Mouse (Mus musculus) heart, postnatal 36 days (tissue): ENCODE measurements around the gene Tbc1d12. TPM values are rescaled to one million over a fixed set of nuclear protein-coding genes. Genes with fewer than 3 reads are reported as not detected.
"Not testable (repeated sequence)": the region's sequence is repeated elsewhere in the genome, so short reads cannot be mapped to it uniquely, and the experiment has no call there.

Source experiments
- DNase-seq, 2 experiments: peaks; one replicate each; pipeline ENCODE4 v3.0.0; 2021 to 2022
- intact Hi-C: fragments of 180-260 bp; cut with DNase I; formaldehyde crosslinking; loops from one replicate; pipeline ENCODE4 v1.15.1; 2025
- total RNA-seq, 2 experiments: library from RNA; stranded (reverse); gene quantifications; 2 replicates each; pipeline ENCODE4 v1.2.3; 2021

The Tbc1d12 gene
- 1 to 10 TPM; 6.4 to 6.9 TPM for total RNA-seq

DNA sequence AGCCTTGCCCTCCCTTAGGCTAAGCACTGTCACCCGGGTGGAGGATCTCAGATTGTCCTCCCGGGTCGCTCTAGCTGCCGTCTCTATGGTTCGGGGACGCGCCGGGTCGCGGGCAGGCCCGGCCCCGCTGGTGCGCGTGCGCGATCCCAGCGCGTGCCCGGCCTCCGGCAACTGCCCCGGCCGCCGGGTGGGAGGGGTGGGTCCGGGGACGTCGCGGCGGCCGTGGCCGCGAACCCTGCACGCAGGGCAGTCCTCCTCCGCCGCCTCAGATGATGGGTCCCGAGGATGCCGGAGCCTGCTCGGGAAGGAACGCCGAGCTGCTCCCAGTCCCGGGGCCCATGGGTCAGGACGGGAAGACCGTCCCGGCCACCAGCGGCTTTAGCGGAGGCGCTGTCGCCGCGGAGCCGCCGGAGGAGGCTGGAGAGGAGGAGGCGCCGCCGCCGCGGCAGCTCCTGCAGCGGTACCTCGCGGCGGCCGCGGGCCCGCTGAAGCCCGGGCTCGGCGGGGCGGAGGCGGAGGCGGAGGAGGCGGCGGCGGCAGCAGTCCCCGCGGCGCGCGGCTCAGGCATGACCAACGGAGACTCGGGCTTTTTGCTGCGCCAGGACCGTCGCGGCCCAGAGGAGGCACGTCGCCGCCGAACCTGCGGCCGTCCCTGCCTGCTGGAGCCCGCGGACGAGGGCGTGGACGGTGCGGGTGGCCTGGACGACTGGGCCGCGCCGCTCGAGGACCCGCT lies at the start of gene Tbc1d12:
TSS of gene Tbc1d12 (plus strand) at position 142 of the 733 bp plus-strand sequence.
- DNase-seq = peak; percentile 95
- intact Hi-C loops = loop anchor here (1.0 to 5.0 kb wide), 2 partner anchors 16 to 56 kb away; no protein-coding TSS in a partner anchor

DNA sequence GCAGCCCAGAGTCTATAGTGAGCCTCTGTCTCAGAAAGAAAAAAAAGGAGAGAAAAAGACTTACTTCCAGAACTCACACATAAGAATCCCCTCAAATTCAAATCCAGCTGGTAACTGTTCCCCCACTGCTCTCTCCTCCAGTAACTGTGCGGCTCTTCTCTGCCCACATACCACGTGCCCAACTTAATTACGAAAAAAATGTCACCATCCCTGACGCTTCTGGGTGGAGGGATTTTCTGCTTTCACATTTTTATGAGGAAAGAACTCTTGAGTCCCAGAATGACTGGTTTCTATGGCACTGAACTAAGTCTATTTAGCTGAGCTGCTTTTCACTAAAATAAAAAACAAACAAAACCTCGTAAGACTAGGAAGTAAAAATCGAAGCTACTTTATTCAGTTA lies 48.6 kb upstream of the Tbc1d12 start:
- intact Hi-C loops = no loop called here
- DNase-seq = no peak

DNA sequence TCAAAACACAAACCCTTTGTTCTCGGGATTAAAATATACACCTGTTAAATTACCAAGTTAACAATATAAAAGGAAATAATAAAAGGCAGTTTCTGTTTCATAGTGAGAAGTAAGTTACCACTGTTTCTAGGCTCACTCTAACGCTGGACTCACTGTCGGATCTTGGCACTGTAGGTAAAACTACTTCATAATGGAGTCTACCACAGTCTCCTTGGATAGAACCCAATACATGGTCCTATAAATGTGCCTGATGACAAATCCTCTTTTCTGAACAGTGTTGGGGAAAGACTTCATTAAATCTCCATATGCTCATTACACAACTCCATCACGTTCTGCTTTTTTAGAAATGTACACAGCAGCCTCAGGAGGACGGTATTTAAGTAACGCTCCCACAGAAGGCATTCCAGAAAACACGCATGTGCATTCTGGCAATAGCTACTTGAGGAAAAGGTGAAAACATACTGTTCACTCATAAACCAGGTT lies 42.8 kb upstream of the Tbc1d12 start:
- DNase-seq = no peak
- intact Hi-C loops = no loop called here

DNA sequence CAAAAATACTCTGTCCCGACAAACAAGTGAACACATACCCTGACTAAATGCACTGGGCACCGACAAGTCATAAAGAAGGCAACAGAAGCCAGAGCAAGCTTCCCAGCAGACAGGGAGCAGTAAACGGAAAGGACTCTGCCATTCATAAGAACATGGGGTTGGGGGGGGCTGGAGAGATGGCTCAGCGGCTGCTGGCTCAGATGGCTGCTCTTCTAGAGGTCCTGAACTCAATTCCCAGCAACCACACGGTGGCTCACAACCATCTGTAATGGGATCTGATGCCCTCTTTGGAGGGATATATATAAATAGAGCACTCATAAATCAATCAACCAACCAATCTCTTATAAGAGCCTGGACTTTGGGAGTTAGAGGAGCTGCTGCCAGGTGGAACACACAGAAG lies 39.8 kb upstream of the Tbc1d12 start:
- no peak for DNase-seq
- intact Hi-C loops = no loop called here

DNA sequence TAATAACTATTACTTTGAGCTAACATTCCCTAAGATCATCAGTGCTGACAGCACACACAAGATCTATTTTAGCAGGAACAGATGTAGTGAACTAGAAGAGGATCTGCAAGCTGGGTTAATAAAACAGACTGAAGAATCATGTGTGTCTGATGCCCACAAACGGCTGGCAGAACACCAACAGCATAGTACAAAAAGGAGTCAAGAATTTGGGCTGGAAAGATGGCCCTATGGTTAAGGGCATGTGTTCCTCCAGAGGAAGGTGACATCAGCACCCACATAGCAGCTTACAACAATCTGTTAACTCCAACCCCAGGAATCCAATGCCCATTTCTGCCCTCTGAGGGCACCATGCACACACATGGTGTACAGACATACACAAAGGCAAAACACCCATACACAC lies 38.1 kb upstream of the Tbc1d12 start:
- intact Hi-C loops = no loop called here
- no peak for DNase-seq

DNA sequence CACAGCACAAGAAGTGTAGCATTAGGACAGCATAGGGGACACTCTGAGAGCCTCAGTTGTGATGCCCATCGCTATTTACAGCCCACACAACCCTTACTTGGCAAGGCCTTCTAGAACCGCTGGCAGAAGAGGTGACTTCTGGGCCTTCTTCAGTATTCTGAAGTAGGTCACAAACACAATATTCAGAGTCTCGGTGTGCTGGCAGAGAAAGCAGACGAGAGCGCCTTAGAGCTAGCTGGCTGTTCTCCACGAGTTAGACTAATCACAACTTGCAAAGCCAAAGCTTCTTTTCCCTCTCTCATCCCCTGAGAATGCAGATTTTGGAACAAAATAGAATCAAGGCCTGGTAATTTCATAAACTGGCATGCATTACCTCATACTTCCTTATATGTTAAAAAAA lies 37.6 kb upstream of the Tbc1d12 start:
- DNase-seq = peak in 1 of 2 experiments; percentile 9
- intact Hi-C loops = no loop called here

DNA sequence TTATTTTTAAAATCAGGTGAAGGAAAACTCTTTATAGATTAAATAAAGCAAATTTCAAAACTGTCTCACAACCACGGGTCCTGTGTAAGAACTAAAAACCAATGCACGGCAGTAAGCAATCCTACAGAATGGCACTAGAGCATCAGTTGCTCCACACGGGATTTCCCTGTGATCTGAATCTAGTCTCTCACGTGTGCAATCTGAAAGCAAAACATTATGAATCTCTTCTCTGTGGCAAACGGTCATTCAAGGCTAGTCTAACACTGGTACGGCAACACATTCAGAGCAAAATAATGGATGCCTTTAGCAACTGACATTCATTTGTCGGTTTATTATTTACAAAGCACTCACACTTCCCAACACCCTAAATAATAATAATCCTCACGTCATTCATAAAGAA lies 18.2 kb upstream of the Tbc1d12 start:
- DNase-seq = no peak
- intact Hi-C loops = loop anchor here (5.0 kb wide), 1 partner anchor 396 kb away; no protein-coding TSS in a partner anchor

DNA sequence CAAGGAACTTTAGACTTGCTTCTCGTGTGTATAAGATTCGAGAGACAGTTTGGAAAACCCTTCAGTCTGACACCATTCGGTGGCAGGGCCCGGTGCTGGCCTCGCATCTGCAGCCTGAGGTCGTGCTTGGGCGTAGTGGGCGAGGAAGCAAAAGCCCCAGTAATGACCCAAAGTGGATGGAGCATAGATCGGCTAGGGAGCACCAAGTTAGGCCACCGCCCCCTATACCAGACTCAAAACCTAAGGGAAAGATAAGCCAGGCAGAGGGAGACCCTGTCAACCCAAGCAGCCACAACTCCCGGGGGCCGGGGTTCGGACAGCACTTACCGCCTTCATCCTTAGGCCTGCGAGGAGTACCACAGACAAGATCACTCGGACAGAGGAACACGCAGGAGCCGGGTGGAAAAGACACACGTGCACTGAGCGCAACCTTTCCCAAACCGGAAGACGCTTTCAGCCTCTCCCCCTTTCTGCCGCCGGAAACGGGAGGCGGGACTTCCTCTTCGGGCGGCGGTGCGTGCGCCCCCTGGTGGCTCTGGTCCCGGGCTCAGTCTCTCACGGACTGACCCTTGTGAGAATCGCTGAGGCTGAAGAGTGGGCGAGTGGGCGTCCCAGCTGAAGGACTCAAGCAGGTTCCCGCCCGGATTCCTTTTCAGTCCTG lies 17.5 kb upstream of the Tbc1d12 start, which contains the start of gene Noc3l:
TSS of gene Noc3l (minus strand) at position 472 of the 661 bp plus-strand sequence.
- intact Hi-C loops = loop anchor here (5.0 kb wide), 1 partner anchor 397 kb away; no protein-coding TSS in a partner anchor

DNA sequence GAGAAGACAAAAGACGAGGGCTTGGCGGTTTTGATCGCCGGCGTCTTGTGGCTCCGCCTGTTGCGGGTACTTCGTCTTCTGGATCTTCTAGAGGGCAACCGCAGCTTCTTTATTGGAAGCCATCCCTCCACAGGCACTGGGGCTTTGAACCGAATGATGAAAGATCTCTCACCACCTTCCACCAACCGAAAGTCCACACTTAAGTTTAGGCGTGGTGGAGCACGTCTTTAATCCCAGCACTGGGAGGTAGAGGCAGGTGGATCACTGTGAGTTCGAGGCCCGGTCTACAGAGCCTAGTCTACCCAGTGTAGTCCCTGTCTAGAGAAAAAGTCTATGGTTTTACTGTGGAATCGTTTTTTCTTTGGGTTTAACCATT lies 17.0 kb upstream of the Tbc1d12 start:
- no peak for DNase-seq
- intact Hi-C loops = loop anchor here (5.0 kb wide), 1 partner anchor 397 kb away; no protein-coding TSS in a partner anchor

More for the DNA sequence above, 17.5 kb upstream of the Tbc1d12 start, which contains the start of gene Noc3l:
- DNase-seq = peak; percentile 97 to 98

DNA sequence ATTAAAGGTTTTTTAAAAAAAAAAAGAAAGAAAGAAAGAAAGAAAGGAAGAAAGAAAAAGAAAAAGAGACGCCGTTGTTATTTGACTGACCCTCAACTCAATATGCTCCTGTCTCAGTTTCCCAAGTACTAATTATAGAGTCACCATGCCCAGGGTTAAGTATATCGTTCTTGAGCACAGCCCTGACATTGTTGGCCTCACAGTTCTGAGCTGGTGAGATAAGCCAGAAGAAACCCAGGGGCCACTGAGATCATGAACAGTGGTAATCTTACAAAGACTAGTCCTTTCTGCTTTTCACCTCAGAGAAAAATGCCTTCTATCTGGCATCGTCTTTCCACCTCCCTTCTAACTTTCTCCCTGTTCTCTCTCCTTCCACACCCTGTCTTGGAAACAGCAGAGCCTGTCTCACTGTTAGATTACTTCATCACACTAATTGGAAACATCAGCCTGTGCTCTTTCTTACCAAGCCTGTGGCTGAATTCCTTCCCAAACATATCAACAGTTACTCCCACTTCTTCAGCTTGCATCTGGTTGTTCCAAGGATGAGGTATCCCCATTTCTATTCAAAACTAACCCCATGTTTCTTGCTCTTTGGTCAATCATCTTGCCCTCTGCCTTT lies 16.1 kb upstream of the Tbc1d12 start:
- DNase-seq = no peak

DNA sequence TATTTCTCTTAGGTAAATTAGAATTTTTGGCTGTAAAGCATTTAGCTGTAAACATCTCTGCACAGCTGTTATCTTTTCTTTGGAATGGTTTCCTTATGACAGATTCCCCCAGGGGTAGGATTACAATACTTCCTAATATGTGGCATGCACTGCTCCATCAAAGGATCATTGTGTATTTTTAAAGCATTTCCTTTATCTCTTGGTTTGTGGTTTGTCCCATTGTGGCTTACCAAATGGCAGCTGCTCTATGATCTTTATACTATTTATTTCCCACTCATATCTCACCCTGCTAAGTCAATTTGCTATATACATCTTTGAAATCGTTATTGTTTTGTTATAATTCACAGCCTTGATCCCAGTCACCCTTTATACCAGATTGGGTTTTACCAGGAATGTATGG lies 3.2 kb upstream of the Tbc1d12 start:
- intact Hi-C loops = no loop called here
- DNase-seq = no peak

More for the DNA sequence above, 16.1 kb upstream of the Tbc1d12 start:
- intact Hi-C loops = loop anchor here (1.0 kb wide), 1 partner anchor 16 kb away; the partner anchor contains the start of gene Tbc1d12

DNA sequence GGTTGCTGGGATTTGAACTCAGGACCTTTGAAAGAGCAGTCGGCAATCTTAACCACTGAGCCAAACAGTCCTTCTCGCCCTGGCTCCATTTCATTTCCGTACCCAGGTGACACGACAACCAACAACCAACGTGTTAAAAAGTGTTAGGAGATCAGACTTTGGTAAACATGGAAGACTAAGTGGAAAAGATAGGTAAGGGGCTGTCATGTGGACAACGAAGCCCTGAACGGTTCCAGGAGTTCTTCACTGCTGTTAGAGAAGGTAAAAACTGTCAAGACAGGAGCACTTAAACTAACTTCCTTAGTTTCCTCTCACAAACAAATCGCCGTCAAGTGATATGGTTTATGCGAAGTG lies 318 bp upstream of the Tbc1d12 start:
- no peak for DNase-seq
- intact Hi-C loops = loop anchor here (1.0 to 5.0 kb wide), 2 partner anchors 16 to 56 kb away; no protein-coding TSS in a partner anchor

DNA sequence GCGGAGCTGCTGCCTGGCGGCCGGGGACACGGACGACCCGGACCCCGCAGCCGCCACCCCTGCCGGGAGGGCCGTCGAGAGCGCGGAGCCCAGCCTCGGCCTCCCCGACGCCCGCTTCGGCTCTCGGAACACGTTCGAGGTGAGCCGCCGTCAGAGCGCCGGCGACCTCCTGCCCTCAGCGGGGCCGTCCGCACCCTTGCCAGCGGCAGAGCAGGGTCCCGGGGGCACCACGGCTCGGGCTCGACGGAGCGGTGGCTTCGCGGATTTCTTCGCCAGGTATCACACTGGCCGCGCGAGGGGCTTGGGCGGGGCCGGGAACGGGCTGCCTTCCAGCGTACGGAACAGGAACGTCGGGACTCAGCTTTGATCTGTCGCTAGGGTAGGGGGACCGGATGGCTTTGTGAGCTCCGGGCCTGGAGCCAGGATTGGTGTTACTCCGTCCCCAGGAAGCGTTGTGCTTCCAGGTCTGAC lies 827 bp downstream of the Tbc1d12 start:
- peak; percentile 67 to 68 for DNase-seq
- intact Hi-C loops = loop anchor here (5.0 kb wide), 1 partner anchor 55 kb away; no protein-coding TSS in a partner anchor

DNA sequence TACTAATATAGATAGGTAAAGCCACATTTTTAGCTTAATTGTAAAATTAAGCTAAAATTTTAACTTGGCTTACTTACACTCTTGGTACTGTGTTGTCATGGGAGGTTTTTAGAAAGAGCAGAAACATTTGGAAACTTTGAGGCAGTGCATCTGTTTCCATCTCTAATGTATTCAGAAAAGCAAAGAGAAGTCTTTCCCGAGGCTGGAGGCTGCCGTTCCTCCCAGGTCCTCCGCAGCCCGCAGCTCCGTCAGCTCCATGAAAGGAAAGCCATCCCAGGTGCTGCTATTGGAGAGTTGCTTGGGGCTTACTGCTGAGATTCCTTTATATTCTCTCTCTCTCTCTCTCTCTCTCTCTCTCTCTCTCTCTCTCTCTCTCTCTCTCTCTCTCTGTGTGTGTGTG lies 8.4 kb downstream of the Tbc1d12 start:
- no peak for DNase-seq
- intact Hi-C loops = no loop called here

DNA sequence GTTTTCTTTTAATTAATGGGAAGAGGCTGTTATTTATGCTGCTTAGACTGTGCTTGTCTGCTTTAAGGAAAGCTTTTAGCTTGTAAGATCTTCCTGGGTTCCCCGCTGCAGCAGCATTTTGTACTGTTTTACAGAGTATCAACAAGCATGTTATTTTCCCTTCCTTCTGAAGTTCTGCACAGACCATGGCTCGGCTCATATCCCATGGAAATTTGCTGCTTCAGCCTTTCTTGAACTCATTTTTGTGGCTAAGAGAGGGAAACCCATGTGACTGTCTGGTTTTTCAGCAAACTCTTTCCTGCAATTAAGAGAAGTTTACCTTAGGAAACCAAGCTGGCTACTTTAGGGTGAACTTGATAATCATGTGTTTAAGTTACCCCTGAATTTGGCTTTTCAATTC lies 10.0 kb downstream of the Tbc1d12 start:
- intact Hi-C loops = no loop called here

DNA sequence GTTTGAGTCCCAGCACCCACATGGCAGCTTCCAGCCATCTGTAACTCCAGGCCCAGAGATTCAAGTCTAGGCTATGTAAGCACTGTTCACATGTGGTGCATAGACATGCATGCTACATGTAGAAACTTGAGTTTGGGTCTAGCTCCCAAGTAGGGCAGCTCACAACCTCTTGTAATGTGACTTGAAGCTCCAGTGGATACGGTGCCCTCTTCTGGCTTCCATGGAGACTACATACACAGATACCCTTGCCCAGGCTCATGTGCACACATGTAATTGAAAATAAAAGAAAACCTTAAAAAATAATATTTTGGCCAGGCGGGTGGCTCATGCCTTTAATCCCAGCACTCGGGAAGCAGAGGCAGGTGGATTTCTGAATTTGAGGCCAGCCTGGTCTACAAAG lies 21.8 kb downstream of the Tbc1d12 start:
- DNase-seq = no peak
- intact Hi-C loops = no loop called here

More for the DNA sequence above, 10.0 kb downstream of the Tbc1d12 start:
- no peak for DNase-seq

DNA sequence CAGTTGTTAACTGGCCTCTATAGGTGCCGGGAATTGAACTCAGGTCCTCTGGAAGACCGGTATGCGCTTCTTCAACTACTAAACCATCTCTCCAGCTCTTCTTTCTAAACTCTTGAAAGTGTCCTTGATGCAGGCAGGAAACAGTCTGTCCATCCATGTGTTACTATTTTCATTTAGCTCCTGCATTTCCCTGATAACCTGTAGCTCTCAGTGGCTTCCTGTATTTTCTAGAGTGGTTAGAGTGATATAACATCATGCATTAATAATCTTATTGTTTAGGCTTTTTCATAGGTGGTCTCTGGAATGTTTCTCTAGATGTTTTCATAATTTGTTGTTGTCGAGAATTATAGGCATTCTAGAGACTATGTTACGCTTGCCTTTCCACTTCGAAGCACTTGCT lies 26.1 kb downstream of the Tbc1d12 start:
- intact Hi-C loops = no loop called here
- DNase-seq = no peak

DNA sequence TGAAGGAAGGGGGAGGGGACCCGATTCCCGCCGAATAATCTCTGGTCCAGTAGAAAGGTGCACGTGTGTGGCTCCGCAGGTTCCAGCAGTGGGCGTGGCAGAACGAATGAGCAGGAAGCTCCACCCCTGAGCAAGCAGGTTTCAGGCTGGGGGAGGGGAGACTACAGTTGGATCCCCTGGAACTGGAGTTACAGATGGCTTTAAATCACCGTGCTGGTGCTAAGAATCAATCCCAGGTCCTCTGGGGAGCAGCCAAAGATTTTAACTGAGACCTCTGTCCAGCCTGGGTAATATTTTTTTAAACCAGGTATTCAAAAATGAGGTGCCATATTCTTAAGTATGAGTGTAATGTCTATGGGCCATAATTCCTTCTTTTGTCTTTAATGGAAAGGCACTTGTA lies 38.4 kb downstream of the Tbc1d12 start:
- DNase-seq, intact Hi-C loops: not testable (repeated sequence)

DNA sequence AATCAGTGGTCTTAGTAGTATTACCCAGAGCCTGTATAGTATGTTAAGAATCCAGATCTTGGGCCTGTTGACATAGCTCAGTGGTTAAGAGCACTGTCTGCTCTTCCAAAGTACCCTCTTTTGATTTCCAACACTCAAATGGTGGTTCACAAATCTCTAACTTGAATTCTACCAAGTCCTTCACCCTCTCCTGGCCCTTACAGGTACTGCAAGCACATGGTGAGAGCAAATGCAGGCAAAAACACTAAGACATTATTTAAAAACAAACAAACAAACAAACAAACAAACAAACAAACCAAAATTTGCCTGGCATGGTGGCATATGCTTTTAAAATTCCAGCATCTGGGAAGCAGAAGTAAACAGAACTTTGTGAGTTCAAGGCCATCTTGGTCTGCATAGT lies 43.9 kb downstream of the Tbc1d12 start:
- intact Hi-C loops = no loop called here

DNA sequence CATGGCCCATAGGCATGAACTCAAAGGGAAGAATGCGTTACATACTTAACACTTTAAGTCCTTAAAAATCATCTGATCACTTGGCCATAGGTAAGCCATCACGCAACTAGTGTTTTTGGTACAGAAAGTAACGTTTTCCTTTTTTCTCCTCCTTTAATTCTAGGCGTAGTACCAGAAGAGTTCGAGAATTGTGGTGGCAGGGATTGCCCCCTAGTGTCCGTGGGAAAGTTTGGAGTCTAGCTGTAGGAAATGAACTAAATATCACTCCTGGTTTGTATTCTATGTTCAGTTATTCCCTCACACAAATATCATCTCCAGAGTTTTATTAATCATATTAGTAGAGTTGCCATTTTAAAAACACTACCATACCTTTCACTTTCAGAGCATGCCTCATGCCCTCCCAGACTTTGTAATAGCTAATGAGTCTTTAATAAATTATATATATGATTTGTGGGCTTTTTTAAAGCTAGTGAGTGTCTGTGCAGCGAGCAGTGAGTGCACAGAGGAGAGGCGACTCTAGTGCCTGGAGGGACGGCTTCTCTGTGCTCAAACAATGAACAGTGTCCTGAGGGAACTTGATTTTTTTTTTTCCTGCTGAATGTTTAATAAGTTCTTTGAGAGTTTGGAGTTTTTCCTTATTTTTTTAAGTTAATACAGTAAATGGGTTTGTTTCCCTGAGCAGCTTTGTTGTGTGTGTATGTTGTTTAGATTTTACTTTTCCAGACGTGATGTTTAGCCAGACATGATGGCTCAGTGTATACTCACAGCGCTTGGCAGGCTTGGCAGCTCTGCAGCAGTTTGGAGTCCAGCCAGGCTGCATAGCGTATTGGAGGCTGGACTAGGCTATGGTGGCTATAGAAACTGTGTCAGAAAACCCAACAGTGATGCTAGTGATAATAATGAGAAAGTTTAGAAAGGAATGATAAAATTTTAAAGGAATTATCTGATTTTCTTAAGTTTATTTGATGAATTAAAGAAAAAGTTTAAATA lies 65.1 kb downstream of the Tbc1d12 start:
- peak in 1 of 2 experiments; percentile 11 for DNase-seq
- intact Hi-C loops = no loop called here

More for the DNA sequence above, 43.9 kb downstream of the Tbc1d12 start:
- no peak for DNase-seq
